In genomic region chr5:142801977-142802376, GRCm38 (mm10) we compare ENCODE assay signal across 9 mouse cellular contexts. TPM values are rescaled to one million over a fixed set of nuclear protein-coding genes. Genes with fewer than 3 reads are reported as not detected.
DNase-seq lines count a peak whose midpoint lies in the region; ATAC-seq and TF ChIP-seq lines count a peak whose summit lies in the region.
"Had no signal": no experiment of that assay in that cellular context is flagged by ENCODE, and none has a peak within 500 bp of the region (broad histone marks: within the 10 kb centered on the region; RNA-seq: fewer than 3 reads in every experiment).

No protein-coding gene starts in this region.

- 32% methylated on average over 2 of the region's 2 CpGs for WGBS in heart, embryonic 11.5 days (ENCODE audit: insufficient replicate concordance)
- WGBS in midbrain, embryonic 14.5 days, result 30% methylated on average over 2 of the region's 2 CpGs
- WGBS in midbrain, postnatal 0 days, result 37% methylated on average over 2 of the region's 2 CpGs
- WGBS in limb, embryonic 15.5 days, result 38% methylated on average over 2 of the region's 2 CpGs
- WGBS in stomach, postnatal 0 days, result 70% methylated on average over 2 of the region's 2 CpGs

- H3K4me3 ChIP-seq in heart, embryonic 11.5 days (ENCODE audit: low read depth, low read length), result no peak overlapping the region
- no peak overlapping the region for H3K4me3 ChIP-seq in midbrain, embryonic 14.5 days (replicated peaks; ENCODE audit: low read depth, low read length)
- no peak overlapping the region for H3K4me3 ChIP-seq in midbrain, postnatal 0 days (ENCODE audit: low read depth, low read length)
- H3K4me3 ChIP-seq in limb, embryonic 15.5 days, result no peak overlapping the region
- H3K4me3 ChIP-seq in stomach, postnatal 0 days (ENCODE audit: low read depth, low read length), result no peak overlapping the region

- H3K9ac ChIP-seq in heart, embryonic 11.5 days (ENCODE audit: low read depth, low read length), result no peak overlapping the region
- 0 out of 2 replicates have a peak overlapping the region, but pooled peaks have one; percentile 21 for H3K9ac ChIP-seq in midbrain, embryonic 14.5 days (replicated peaks; ENCODE audit: low read length)
- H3K9ac ChIP-seq in midbrain, postnatal 0 days (replicated peaks; ENCODE audit: low read length, poor library complexity, severe bottlenecking), result no peak overlapping the region
- no peak overlapping the region for H3K9ac ChIP-seq in limb, embryonic 15.5 days
- no peak overlapping the region for H3K9ac ChIP-seq in stomach, postnatal 0 days (ENCODE audit: low read length)

- H3K4me1 ChIP-seq in heart, embryonic 11.5 days (ENCODE audit: control insufficient read depth, insufficient read depth, low read length), result peaks cover 55% of the 10 kb centered on the region
- H3K4me1 ChIP-seq in midbrain, embryonic 14.5 days (ENCODE audit: control insufficient read depth, insufficient read depth, low read length), result peaks cover 45% of the 10 kb centered on the region
- peaks cover 23% of the 10 kb centered on the region for H3K4me1 ChIP-seq in midbrain, postnatal 0 days (ENCODE audit: insufficient read depth, low read length)
- H3K4me1 ChIP-seq in limb, embryonic 15.5 days, result peaks cover 67% of the 10 kb centered on the region
- peaks cover 12% of the 10 kb centered on the region; the same call in 1 of the 2 replicates for H3K4me1 ChIP-seq in stomach, postnatal 0 days (replicated peaks; ENCODE audit: control insufficient read depth, insufficient read depth)

- H3K36me3 ChIP-seq in heart, embryonic 11.5 days (ENCODE audit: control insufficient read depth, insufficient read depth, low read length), result peaks cover under 1% of the 10 kb centered on the region
- H3K36me3 ChIP-seq in midbrain, embryonic 14.5 days (ENCODE audit: control insufficient read depth, insufficient read depth, low read length), result peaks cover 23% of the 10 kb centered on the region
- no peaks in the 10 kb centered on the region for H3K36me3 ChIP-seq in midbrain, postnatal 0 days (ENCODE audit: insufficient read depth, low read length)
- peaks cover 22% of the 10 kb centered on the region for H3K36me3 ChIP-seq in limb, embryonic 15.5 days
- H3K36me3 ChIP-seq in stomach, postnatal 0 days (ENCODE audit: control insufficient read depth, insufficient read depth, low read length), result no peaks in the 10 kb centered on the region

- H3K27me3 ChIP-seq in heart, embryonic 11.5 days (ENCODE audit: control insufficient read depth, insufficient read depth, low read length), result no peaks in the 10 kb centered on the region
- no peaks in the 10 kb centered on the region for H3K27me3 ChIP-seq in midbrain, embryonic 14.5 days (ENCODE audit: control insufficient read depth, insufficient read depth, low read length)
- H3K27me3 ChIP-seq in midbrain, postnatal 0 days (ENCODE audit: insufficient read depth, low read length), result no peaks in the 10 kb centered on the region
- no peaks in the 10 kb centered on the region for H3K27me3 ChIP-seq in limb, embryonic 15.5 days
- H3K27me3 ChIP-seq in stomach, postnatal 0 days (ENCODE audit: control insufficient read depth, insufficient read depth, low read length), result no peaks in the 10 kb centered on the region

- DNase-seq in heart, adult 9 months (ENCODE audit: low spot score in 2 of 2), result no peak
- DNase-seq in midbrain, embryonic 14.5 days, result no peak
- DNase-seq in midbrain, postnatal 0 days (ENCODE audit: low spot score), result no peak
- no peak for DNase-seq in stomach, postnatal 0 days (ENCODE audit: low spot score)
- no peak for DNase-seq in T-cell, adult 2 months (ENCODE audit: low spot score)
- DNase-seq in gastrocnemius, adult 18-20 months (ENCODE audit: low spot score), result no peak
- DNase-seq: kidney, postnatal 14 days had no signal

- ATAC-seq in heart, embryonic 11.5 days (replicated peaks; ENCODE audit: insufficient number of reproducible peaks, low FRiP score, low TSS enrichment), result no peak
- ATAC-seq in midbrain, embryonic 14.5 days (ENCODE audit: low FRiP score, low TSS enrichment), result no peak
- ATAC-seq in midbrain, postnatal 0 days (ENCODE audit: low FRiP score), result no peak
- ATAC-seq in limb, embryonic 15.5 days (ENCODE audit: insufficient number of reproducible peaks, low FRiP score, low TSS enrichment, low read depth), result no peak
- no peak for ATAC-seq in stomach, postnatal 0 days (ENCODE audit: low FRiP score, low TSS enrichment)

- no peak for TF ChIP-seq EP300 in stomach, postnatal 0 days (optimal IDR thresholded peaks at IDR 0.05)

- H3K4me2 ChIP-seq in heart, embryonic 11.5 days, result 0 out of 2 replicates have a peak overlapping the region, but pooled peaks have one; percentile 2
- peak overlapping the region; percentile 13; the same call in 1 of the 2 replicates for H3K4me2 ChIP-seq in midbrain, embryonic 14.5 days (ENCODE audit: low read length)
- no peak overlapping the region for H3K4me2 ChIP-seq in midbrain, postnatal 0 days (ENCODE audit: low read depth, low read length, poor library complexity, severe bottlenecking)
- H3K4me2 ChIP-seq in limb, embryonic 15.5 days, result no peak overlapping the region
- no peak overlapping the region for H3K4me2 ChIP-seq in stomach, postnatal 0 days (replicated peaks; ENCODE audit: low read depth)

- no peak for TF ChIP-seq CTCF in midbrain, postnatal 0 days (IDR thresholded peaks at IDR 0.05)
- TF ChIP-seq CTCF in stomach, postnatal 0 days (IDR thresholded peaks at IDR 0.05; ENCODE audit: low read depth), result no peak

- no peaks in the 10 kb centered on the region for H3K9me3 ChIP-seq in heart, embryonic 11.5 days (replicated peaks; ENCODE audit: control insufficient read depth, low read length)
- no peaks in the 10 kb centered on the region for H3K9me3 ChIP-seq in midbrain, embryonic 14.5 days (ENCODE audit: control insufficient read depth, low read length)
- H3K9me3 ChIP-seq in midbrain, postnatal 0 days (ENCODE audit: low read length), result no peaks in the 10 kb centered on the region
- H3K9me3 ChIP-seq in limb, embryonic 15.5 days, result no peaks in the 10 kb centered on the region
- no peaks in the 10 kb centered on the region for H3K9me3 ChIP-seq in stomach, postnatal 0 days (ENCODE audit: control insufficient read depth, low read length)

- H3K27ac ChIP-seq in heart, embryonic 11.5 days (ENCODE audit: low read depth, low read length), result peak overlapping the region; percentile 76; the same call in 1 of the 2 replicates
- peak overlapping the region; percentile 62 for H3K27ac ChIP-seq in midbrain, embryonic 14.5 days (replicated peaks; ENCODE audit: low read depth, low read length)
- H3K27ac ChIP-seq in midbrain, postnatal 0 days (ENCODE audit: low read depth, low read length), result no peak overlapping the region
- H3K27ac ChIP-seq in limb, embryonic 15.5 days, result peak overlapping the region; percentile 19; the same call in 1 of the 2 replicates
- 0 out of 2 replicates have a peak overlapping the region, but pooled peaks have one; percentile 30 for H3K27ac ChIP-seq in stomach, postnatal 0 days (replicated peaks)

RNA-seq across cellular contexts. Expression of gene Tnrc18, which starts 15.5 kb away (rescaled TPM):
- 23.5 and 24.4 TPM in 2 replicates for polyA plus RNA-seq in heart, embryonic 11.5 days (2014; fragmentation: Nextera tagmentation; extraction: Ambion mirVana)
- polyA plus RNA-seq in midbrain, embryonic 14.5 days (2014; fragmentation: Nextera tagmentation; extraction: Ambion mirVana), result 37.7 and 47.4 TPM in 2 replicates
- total RNA-seq in midbrain, postnatal 0 days (2014; rRNA removed), result 114 and 142 TPM in 2 replicates
- polyA plus RNA-seq in midbrain, postnatal 0 days (2015; fragmentation: Nextera tagmentation; extraction: Ambion mirVana), result 17.4 and 19.4 TPM in 2 replicates
- 25.1 and 32.0 TPM in 2 replicates for polyA plus RNA-seq in limb, embryonic 15.5 days (2015; fragmentation: Nextera tagmentation; extraction: Ambion mirVana)
- 12.0 and 12.5 TPM in 2 replicates for polyA plus RNA-seq in stomach, postnatal 0 days (2015; fragmentation: Nextera tagmentation; extraction: Ambion mirVana)
- 10 to 100 TPM; 29.0 to 40.6 TPM for total RNA-seq in gastrocnemius, adult 18-20 months (2021)

Comparison
In these comparisons a context has a peak if more than half of its experiments do, and no peak if none do; other contexts are left out.
1. H3K4me2 ChIP-seq: peak in heart, embryonic 11.5 days (single experiment) and midbrain, embryonic 14.5 days (single experiment); none in midbrain, postnatal 0 days (single experiment), limb, embryonic 15.5 days (single experiment) and stomach, postnatal 0 days (single experiment).